Mouse (Mus musculus) Muller cell, postnatal 12 days (primary cell): Measurements from ENCODE around the gene Nkain4.

Experiments
- DNase-seq: peaks from one replicate; pipeline ENCODE4 v3.0.0-alpha.2; 2015; ENCODE audit errors: inconsistent ontology term

The Nkain4 gene

GRCm38 (mm10) chr2:180954061-180955047 is at the start of gene Nkain4:
Gene Nkain4 (minus strand): TSS chr2:180954699.
- DNase-seq, result peak; percentile 39

DNA sequence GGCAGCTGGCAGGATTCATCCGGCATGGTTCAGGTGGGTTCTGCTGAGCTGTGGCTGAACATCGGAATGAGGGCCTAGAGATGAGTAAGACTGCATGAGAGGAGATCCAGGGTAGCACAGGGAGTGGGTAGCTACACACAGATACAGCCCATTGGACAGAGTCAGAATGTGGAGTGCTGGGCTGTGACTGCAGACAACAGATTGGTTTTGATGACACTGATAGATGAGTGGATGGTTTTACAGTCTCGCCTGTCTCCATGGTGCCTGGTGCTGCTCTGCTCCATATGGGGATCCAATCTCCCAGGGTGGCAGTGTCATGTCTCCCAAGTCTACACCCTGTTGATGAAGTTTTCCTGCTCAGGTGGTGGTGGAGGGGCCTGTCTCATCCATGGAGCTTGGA is 42.4 kb upstream of the Nkain4 start:
- DNase-seq, result no peak

DNA sequence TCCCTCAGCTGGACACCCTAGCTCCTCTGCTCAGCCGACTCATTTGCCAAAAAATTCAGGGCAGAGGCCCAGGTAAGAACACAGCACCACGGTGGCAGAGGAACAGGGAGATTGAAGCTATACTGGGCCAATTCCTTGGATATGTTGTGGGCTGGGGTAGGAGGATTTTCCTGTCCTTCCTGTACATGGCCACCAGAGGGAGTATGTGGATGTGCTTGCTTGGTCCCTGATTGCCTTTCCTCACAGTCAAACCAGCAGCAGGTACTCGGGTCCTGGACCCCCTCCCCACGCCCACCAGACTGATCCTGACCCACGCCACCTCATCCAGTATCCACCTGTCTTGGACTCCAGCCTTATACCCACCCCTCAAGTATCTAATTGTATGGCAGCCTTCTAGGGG is 41.9 kb upstream of the Nkain4 start:
- peak; percentile 25 for DNase-seq

DNA sequence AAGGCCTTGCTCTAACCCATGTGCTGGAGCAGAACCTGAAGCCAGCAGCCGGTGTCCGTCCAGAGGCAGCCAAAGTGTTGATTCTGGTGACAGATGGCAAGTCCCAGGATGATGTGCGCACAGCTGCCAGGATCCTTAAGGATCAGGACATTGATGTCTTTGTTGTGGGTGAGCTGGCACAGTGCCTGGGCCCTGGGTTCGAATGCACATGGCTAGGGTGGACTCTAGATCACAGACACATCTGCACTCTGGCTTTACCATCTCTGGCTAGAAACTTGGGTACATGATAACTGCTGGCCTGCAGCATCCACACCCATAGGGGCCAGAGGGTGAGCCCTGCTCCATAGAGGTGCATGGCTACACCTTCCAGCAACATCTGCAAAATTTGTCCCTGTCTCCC is 41.0 kb upstream of the Nkain4 start:
- DNase-seq, result no peak

DNA sequence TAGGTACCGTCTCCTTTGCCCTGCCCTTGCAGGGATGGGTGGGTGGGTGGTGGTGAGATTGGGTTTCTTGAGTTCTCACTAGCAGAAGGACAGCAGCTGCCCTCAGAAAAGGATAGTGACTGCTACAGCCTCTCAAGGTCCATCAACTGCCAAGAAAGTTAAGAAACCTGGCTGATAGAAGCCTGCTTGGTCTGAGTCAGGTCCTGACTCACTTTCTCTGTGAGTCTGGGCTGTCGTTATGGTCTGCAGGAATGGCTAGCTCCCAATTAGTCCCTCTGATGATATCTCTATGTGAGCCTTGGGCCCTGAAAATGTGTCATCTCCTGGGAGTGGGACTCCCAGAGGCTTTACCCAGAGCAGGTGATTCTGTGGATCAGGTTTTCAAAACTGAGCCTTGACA is 39.9 kb upstream of the Nkain4 start:
- DNase-seq, result peak; percentile 17

DNA sequence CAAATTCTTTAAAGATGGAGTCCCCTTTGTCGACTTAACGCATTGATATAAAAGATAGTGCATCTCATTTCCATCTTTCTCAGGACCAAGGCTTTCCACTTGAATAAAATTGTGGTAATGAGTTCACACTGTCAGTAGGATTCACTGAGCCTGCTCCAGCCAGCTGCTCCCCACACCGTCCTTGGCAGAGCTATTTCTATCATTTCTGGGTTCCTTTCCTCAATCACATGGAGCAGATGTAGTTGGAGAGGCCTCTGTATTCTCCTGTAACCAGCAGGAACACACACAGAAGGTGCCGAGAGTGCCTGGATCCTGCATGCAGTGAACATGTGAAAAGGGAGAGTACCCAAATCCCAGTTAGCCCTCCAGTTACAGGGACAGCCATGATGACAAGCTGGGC is 35.8 kb upstream of the Nkain4 start:
- no peak for DNase-seq

GRCm38 (mm10) chr2:180988948-180989347 is 34.4 kb upstream of the Nkain4 start:
- no peak for DNase-seq

- DNase-seq, result no peak
These were observed 33.9 kb upstream of the Nkain4 start for GRCm38 (mm10) chr2:180988347-180988913.

DNA sequence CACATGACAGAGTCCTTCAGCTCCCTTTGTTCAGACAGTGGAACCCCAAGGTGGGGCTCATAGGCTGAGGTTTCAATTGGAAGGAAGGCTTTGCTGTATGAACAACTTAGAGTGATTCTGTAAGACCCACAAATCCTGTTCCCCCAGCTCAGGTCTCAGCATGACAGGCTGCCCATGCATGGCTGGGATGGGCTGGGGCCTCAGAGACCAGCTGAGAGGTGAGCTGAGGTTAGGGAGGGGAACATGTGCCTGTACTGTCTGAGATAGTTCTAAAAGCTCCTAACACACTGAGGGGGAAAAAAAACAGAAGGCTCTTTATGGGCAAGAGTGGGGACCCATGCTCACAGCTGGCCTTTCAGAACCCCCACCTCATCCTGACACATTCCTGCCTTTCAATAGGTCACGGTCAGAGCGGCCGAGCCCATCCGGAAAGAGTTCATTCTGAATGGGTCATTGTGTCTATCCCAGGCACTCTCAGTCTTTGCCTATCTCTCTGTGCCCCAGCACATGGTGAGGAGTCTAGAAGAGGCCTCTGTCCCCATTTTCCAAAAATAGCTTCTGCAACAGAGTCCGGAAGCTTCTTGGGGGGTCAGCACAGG is 33.0 kb upstream of the Nkain4 start:
- DNase-seq, result peak; percentile 49

- DNase-seq, result no peak
These were observed 32.5 kb upstream of the Nkain4 start for GRCm38 (mm10) chr2:180987001-180987400.

- DNase-seq, result no peak
These were observed 31.9 kb upstream of the Nkain4 start, which contains the start of gene Col20a1 for GRCm38 (mm10) chr2:180986449-180986848. Gene Col20a1 (plus strand): TSS chr2:180986535.

DNA sequence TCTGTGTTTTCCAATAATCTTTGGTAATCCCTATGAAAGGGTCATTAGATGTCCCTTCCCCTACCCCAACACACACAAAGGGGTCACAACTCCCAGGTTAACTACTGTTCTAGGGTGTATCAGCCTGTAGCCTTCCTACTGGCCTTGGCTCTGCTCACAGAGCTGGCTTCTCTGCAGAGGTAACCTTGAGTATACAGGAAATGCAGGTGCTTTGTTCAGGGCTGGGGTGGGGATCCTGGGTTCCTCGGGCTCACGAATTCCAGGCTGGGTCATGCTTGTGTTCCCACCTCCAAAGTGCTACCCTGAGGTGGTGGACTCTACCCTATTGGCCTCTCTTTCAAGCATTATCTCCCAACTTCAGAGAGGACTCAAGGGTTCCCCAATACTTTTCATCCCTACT is 31.1 kb upstream of the Nkain4 start:
- DNase-seq, result no peak

GRCm38 (mm10) chr2:180981133-180981532 is 26.6 kb upstream of the Nkain4 start:
- DNase-seq, result no peak

DNA sequence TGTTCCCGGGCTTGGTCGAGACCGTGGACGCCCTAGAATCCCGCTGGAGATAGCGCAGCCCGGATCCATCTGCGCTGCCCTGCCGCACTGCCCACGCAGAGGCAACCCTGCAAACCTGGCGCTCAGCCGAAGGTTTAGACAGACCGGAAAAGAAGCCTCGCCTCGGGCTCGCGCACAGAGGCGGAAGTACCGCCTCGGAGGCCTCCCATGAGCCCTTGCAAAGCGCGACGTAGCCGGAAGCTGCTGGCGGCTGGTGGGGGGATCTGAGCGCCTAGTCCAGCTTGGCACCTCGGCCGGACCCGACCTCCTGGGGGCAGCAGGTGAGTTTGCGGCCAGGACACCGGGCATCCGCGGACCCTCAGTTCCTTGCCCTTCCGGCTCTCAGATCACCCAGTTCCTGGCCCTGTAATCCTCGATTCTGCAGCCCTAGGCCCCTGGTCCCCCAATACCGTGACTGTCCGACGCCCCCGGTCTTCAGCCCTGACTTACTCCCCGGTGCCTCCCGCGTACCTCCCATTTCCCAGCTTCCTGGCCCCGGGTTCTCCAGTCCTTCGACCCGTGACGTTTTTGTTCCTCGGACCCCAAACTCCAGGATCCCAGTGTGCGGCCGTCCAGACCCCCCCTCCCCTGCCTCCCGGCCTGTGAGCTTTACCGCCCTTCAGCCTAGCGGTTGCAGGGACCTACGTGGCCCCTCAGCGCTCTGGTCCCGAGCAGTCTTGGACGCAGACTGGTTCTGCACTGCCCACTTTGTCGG is 12.7 kb upstream of the Nkain4 start, which contains the start of gene Arfgap1:
Gene Arfgap1, plus strand, starts transcription at position 216 of the 754 bp plus-strand sequence.
- DNase-seq, result peak; percentile 93

GRCm38 (mm10) chr2:180966092-180966882 is 11.8 kb upstream of the Nkain4 start:
- no peak for DNase-seq

DNA sequence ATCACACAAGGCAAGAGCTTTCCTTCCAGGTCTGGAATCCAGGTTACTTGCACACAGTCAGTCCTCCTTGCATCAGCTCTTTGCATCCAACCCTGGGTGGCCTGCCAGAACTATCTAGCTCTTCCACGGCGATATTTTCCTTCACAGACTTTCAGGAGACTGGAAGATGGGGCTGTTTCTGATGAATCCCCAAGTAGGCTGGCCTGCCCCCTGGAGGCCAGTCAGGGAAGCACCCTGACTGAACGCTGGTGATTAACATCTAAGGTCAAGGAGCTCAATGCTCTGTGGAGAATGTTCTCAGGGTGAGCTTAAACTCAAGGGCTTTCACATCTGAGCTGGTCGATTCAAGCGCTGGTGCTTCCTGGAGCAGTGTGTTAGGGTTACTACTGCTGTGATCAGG is 9.5 kb upstream of the Nkain4 start:
- peak; percentile 80 for DNase-seq

DNA sequence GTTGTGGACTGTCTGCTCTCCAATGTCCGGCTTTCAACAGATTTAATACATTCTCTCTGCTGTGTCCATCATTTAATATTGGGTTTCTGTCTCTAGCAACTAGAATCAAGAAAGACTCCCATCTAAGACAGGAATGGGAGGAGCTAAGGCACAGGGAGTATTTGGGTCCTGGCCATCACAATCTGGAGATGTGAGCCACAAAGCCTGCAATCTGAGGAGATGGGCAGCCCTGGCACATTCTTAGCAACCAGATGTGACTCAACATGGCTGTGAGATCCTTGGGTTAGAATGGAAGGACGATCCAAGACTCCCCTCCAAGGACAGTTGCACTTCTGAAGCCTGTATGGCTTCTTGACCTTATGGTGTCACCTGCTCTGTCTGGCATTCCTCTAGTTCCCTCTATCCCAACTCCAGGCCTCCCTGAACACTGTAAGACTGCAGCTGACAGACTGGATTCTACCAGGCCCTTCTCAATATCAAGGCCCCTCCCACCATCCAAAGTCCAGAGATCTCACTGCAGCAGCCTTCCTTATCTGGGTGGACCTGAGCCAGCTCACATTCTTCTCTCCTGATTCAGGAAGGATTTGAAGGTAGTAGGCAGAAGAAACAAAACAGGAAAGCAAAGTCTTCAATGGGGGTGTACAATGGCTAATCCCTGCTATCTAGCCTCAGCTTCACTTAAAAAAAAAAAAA is 8.3 kb upstream of the Nkain4 start:
- no peak for DNase-seq

DNA sequence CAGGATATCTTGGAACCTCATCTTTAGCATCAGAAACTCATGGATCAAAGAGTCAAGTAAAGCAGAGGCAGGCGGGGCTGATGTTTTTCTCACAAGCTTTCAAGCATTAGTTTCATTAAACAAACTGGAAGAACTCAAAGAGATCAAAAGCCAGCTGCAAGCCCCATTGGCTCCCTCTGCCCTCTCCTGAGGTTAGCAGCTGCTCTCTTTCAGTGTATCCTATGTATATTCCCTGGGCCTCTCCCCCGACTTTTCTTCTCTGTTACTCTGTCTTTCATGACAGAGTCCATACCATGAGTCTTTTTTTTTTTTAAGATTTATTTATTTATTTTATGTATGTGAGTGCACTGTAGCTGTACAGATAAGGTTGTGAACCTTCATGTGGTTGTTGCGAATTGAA is 5.7 kb upstream of the Nkain4 start:
- no peak for DNase-seq

DNA sequence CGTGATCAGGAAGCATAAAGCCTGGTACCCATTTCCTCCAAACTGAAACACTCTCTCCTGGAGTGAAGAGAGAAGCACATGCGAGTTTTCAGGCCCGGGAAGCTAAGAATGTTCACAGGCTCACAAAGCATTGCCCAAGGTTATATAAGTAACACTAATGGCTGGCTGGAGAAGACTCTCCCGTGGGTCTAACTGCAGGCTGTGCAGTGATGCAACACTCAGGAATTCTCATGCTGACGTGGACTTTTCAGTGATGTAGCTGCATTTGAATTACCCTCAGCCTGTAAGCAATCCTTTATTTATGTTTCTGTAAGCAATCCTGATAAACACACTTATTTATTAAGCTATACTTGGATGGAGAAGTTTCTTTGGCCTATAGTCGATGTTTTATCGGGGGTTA is 5.1 kb upstream of the Nkain4 start:
- no peak for DNase-seq

- DNase-seq, result no peak
These were observed 861 bp downstream of the Nkain4 start for GRCm38 (mm10) chr2:180953638-180954037.
